Mouse (Mus musculus): ENCODE measurements at regions not wholly inside any gene's neighbourhood (a gene's known extent, or its start where the extent isn't known, plus 50 kb on each side); places are given as distances from the start of the nearest gene placed in this dataset.

DNA sequence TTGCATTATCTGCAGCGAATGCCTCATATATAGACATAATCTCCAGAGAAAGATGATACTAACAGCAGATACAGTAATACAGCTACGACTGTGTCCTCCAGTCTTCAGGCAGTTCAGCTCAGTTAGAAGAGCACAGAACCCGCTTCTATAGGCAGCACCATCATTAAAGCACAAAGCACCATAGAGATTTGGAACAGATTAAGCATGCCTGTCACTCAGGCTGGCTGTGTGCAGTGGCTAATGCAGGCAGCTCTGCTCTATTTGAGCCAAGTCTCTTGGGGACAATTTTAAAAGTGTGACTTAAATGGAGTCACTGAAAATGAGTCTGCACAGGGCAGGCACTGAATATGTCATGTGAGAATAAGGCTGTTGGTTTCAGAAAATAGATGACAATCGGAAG is 1660.7 kb upstream of the Flrt2 start:
- H3K27ac ChIP-seq: no peak overlapping the region
- DNase-seq (ENCODE audit: low spot score): no peak

DNA sequence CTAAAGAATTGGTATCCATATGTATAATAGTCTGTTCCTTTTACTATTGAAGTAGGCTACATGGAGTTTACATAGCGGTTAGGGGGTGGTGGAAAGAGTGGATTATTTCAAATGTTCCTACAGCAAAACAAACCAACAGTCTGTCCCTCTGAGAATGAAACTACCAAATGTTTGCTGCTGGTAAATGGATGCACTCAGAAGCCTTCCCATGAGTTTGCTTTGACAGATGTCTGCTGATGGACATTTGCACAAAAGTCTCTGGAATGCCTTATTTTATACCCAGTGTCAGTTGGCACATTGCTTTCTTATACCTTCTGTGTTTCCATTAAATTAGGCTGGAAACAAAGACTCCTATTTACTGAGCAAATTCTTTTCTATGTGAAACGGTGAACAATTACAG is 1644.1 kb upstream of the Flrt2 start:
- 84% methylated on average over 2 of the region's 2 CpGs for WGBS
- Histone ChIP-seq H3K27me3 (ENCODE audit: insufficient read depth, poor library complexity, severe bottlenecking) (no peaks in the 10 kb centered on the region), H3K27ac (no peak overlapping the region), H3K4me3 (no peak overlapping the region), H3K4me1 (no peaks in the 10 kb centered on the region), H3K9me3 (no peaks in the 10 kb centered on the region), H3K36me3 (no peaks in the 10 kb centered on the region)
- DNase-seq (ENCODE audit: low spot score): no peak

More for the DNA sequence above, 1660.7 kb upstream of the Flrt2 start:
- 71% methylated on average over 4 of the region's 4 CpGs for WGBS
- Histone ChIP-seq H3K9me3 (no peaks in the 10 kb centered on the region), H3K4me1 (no peaks in the 10 kb centered on the region), H3K4me3 (no peak overlapping the region), H3K36me3 (no peaks in the 10 kb centered on the region), H3K27me3 (ENCODE audit: insufficient read depth, poor library complexity, severe bottlenecking) (no peaks in the 10 kb centered on the region)

GRCm38 (mm10) chr12:94057767-94058166 is 1634.3 kb upstream of the Flrt2 start:
- H3K4me3 ChIP-seq: no peak overlapping the region
- no peaks in the 10 kb centered on the region for H3K9me3 ChIP-seq
- no peak for DNase-seq (ENCODE audit: low spot score)
- no peaks in the 10 kb centered on the region for H3K27me3 ChIP-seq (ENCODE audit: insufficient read depth, poor library complexity, severe bottlenecking)
- H3K27ac ChIP-seq: no peak overlapping the region
- H3K4me1 ChIP-seq: no peaks in the 10 kb centered on the region
- WGBS: 67% methylated on average over 2 of the region's 2 CpGs
- H3K36me3 ChIP-seq: no peaks in the 10 kb centered on the region

DNA sequence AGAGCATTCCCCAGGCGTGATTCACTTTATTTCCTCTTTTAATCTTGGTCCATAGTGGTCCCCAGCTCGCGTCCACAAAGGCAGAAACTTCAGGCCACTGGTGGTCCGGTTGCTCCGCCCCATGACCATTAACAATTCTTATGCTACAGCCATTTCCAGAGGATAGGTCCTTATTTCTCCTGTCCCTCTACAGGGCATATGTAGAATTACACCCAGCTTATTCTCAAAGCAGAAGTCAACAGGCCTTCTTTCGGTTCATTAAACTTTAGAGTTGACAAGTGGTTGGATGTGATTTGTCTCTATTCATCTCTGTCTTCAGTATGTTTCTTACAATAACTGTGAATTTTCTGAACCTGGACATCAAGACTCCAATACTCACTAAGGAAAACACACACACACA is 1632.4 kb upstream of the Flrt2 start:
- H3K27me3 ChIP-seq (ENCODE audit: insufficient read depth, poor library complexity, severe bottlenecking): no peaks in the 10 kb centered on the region
- H3K9me3 ChIP-seq: no peaks in the 10 kb centered on the region
- no peak for DNase-seq (ENCODE audit: low spot score)
- H3K4me1 ChIP-seq: no peaks in the 10 kb centered on the region
- WGBS: 80% methylated on average over 6 of the region's 6 CpGs
- H3K27ac ChIP-seq: no peak overlapping the region
- no peaks in the 10 kb centered on the region for H3K36me3 ChIP-seq
- H3K4me3 ChIP-seq: no peak overlapping the region

DNA sequence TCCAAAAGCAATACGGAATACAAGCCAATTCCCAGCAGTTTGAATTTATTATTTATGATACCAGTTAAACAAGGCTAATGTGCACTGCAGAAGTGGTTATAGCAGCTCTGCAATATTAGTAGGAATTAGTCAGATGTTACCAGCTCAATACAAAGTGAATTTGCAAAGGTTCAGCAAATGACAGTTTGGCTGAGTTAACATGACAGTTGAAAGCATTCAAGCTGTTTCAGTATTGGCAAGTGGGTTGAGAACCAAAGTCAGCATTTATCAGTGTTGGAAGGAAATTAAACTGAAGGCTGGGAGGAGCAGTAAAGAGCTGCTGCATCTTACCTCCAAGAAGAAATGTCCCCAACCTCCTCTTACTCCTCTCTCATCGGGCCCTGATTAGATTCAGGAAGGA is 1631.7 kb upstream of the Flrt2 start:
- no peaks in the 10 kb centered on the region for H3K4me1 ChIP-seq
- H3K4me3 ChIP-seq: no peak overlapping the region
- DNase-seq (ENCODE audit: low spot score): no peak
- no peak overlapping the region for H3K27ac ChIP-seq
- H3K27me3 ChIP-seq (ENCODE audit: insufficient read depth, poor library complexity, severe bottlenecking): no peaks in the 10 kb centered on the region
- H3K36me3 ChIP-seq: no peaks in the 10 kb centered on the region
- WGBS: 89% methylated on average over 2 of the region's 2 CpGs
- no peaks in the 10 kb centered on the region for H3K9me3 ChIP-seq

DNA sequence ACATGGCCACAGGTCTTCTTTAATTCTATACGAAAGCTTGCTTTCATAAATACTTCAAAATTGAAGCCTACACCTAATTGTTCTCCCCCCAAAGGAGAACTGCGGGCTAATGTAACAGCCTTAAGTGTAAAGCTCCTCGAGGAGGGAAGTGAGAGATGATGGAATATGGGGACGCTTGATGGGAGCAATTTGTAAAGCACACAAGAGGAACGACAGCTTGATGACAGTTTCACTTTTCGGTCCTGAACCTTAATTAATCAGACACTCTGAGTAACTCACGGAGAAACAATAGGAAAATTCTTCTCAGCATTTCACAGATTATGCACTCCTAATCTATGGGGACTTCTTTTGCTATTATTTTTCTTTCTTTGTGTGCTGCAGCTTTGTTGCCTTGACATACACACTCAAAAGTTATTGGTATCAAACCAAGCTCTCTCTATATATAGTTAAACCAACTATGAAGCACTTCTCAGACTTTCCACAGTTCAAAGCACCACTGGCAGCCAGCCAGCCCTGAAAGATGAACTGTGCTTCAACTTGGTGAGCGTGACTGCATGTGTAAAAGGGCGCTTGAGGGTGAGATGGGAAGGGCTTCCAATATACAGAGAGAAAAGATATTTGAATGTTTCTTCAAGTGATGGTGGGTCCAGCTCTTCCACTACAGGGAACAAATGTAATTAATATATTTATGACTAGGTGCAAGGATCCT is 1625.4 kb upstream of the Flrt2 start:
- DNase-seq (ENCODE audit: low spot score): no peak
- H3K4me3 ChIP-seq: no peak overlapping the region
- H3K27me3 ChIP-seq (ENCODE audit: insufficient read depth, poor library complexity, severe bottlenecking): no peaks in the 10 kb centered on the region
- H3K4me1 ChIP-seq: no peaks in the 10 kb centered on the region
- H3K27ac ChIP-seq: no peak overlapping the region
- no peaks in the 10 kb centered on the region for H3K36me3 ChIP-seq
- 56% methylated on average over 9 of the region's 9 CpGs for WGBS
- H3K9me3 ChIP-seq: no peaks in the 10 kb centered on the region

DNA sequence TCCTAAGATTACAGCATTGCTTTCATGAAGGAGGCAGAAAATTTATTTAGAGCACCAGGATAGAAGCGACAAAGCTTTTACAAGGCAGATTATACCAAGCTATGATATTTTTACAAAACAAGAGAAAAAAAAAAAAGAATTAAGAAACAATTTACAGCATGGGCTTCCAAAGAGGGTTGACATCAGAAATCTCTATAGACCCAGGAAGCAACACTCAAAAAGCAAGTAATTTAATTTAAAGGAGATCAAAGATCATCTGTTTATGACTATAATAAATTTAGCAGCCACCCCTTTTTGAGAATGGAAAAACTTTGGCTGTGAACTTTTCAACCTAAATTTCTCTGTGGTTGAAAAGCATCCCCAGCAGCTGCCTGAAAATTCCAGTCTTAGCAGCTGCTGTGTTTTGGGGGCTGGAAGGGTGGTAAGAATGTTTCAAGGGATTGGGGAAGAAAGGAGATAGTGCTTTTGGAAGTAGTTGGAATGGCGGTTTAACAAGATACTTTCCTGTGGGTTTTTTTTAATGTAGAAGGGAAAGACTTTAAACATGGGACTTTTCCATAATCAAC is 1621.0 kb upstream of the Flrt2 start:
- no peaks in the 10 kb centered on the region for H3K4me1 ChIP-seq
- no peaks in the 10 kb centered on the region for H3K36me3 ChIP-seq
- 80% methylated on average over 2 of the region's 2 CpGs for WGBS
- no peak overlapping the region for H3K27ac ChIP-seq
- no peak overlapping the region for H3K4me3 ChIP-seq
- no peaks in the 10 kb centered on the region for H3K9me3 ChIP-seq
- DNase-seq (ENCODE audit: low spot score): no peak
- H3K27me3 ChIP-seq (ENCODE audit: insufficient read depth, poor library complexity, severe bottlenecking): no peaks in the 10 kb centered on the region

GRCm38 (mm10) chr12:94105582-94106162 is 1586.4 kb upstream of the Flrt2 start:
- no peaks in the 10 kb centered on the region for H3K4me1 ChIP-seq
- no peaks in the 10 kb centered on the region for H3K36me3 ChIP-seq
- no peaks in the 10 kb centered on the region for H3K9me3 ChIP-seq
- WGBS: 46% methylated on average over 1 of the region's 1 CpGs
- no peaks in the 10 kb centered on the region for H3K27me3 ChIP-seq (ENCODE audit: insufficient read depth, poor library complexity, severe bottlenecking)
- DNase-seq (ENCODE audit: low spot score): no peak
- H3K4me3 ChIP-seq: no peak overlapping the region
- no peak overlapping the region for H3K27ac ChIP-seq

- Histone ChIP-seq H3K27me3 (ENCODE audit: insufficient read depth, poor library complexity, severe bottlenecking) (no peaks in the 10 kb centered on the region), H3K9me3 (no peaks in the 10 kb centered on the region), H3K27ac (no peak overlapping the region), H3K4me1 (no peaks in the 10 kb centered on the region; the same call in 1 of the 2 replicates), H3K4me3 (no peak overlapping the region), H3K36me3 (no peaks in the 10 kb centered on the region)
- DNase-seq (ENCODE audit: low spot score): no peak
- WGBS: 51% methylated on average over 5 of the region's 5 CpGs
Measured at GRCm38 (mm10) chr12:94150143-94150542, 1541.9 kb upstream of the Flrt2 start.

DNA sequence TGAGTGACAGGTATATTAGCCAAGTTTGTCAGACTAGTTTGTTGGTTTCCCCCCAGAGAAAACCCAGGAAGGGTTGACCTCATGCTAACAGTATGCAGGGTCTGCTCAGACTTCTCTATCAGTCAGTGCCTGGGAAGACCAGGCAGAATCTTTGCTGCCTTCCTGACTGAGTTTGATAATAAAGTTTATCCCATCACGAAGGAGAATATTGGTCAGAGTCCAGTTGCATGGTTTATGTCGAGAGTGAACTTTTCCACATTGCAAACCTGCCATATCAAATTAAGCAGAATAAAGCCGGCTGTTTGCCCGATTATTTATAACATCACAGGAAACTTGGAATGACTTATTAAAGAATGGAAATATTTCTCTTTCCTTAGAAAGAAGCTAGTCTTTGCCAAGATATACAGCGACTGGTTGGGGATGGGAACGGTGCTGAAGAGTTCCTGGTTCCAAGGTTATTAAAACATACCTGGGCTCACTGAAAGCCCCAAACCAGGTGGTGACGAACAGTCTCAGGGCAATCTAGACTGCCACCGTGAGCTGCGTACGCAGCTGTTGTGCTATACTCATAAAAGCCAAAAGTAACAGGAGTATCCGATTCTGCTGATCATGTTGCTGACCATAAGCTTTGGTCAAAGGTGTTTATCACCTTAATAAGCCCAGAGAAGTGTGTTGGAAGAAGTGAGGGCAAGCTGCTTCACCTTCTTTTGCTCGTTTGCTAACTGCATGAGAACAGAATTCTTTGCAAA is 1536.7 kb upstream of the Flrt2 start:
- Histone ChIP-seq H3K4me3 (no peak overlapping the region), H3K9me3 (no peaks in the 10 kb centered on the region), H3K27ac (peak overlapping the region; percentile 19; the same call in 1 of the 2 replicates), H3K27me3 (ENCODE audit: insufficient read depth, poor library complexity, severe bottlenecking) (no peaks in the 10 kb centered on the region), H3K36me3 (no peaks in the 10 kb centered on the region), H3K4me1 (no peaks in the 10 kb centered on the region)
- no peak for DNase-seq (ENCODE audit: low spot score)
- 72% methylated on average over 12 of the region's 12 CpGs for WGBS

- no peaks in the 10 kb centered on the region for H3K4me1 ChIP-seq
- no peak overlapping the region for H3K27ac ChIP-seq
- no peak overlapping the region for H3K4me3 ChIP-seq
- no peak for DNase-seq (ENCODE audit: low spot score)
- no peaks in the 10 kb centered on the region for H3K9me3 ChIP-seq
- H3K27me3 ChIP-seq (ENCODE audit: insufficient read depth, poor library complexity, severe bottlenecking): no peaks in the 10 kb centered on the region
- 66% methylated on average over 1 of the region's 1 CpGs for WGBS
- no peaks in the 10 kb centered on the region for H3K36me3 ChIP-seq
Measured at GRCm38 (mm10) chr12:94182358-94182757, 1509.7 kb upstream of the Flrt2 start.

DNA sequence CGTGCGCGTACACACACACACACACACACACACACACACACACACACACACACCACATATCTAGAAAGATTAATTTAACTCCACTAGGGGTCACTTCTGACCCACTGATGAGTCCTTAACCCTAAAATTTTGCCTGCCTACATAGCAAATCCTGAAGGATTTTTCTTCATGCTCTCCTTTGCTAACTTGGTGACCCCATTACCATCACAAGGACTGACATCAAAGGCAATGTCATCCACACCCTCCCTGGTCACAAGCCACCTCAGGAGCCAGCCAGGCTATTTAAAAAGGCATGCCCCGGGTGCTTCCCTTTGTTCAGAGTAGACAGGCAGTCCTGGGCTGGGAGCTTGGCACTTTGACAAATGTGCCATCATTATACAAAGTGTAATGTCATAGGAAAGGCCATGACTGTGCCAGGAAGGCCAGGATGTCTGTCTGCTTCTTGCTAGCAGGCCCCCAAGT is 1501.4 kb upstream of the Flrt2 start:
- Histone ChIP-seq H3K27ac (0 out of 2 replicates have a peak overlapping the region, but pooled peaks have one; percentile 36), H3K27me3 (ENCODE audit: insufficient read depth, poor library complexity, severe bottlenecking) (no peaks in the 10 kb centered on the region), H3K36me3 (no peaks in the 10 kb centered on the region), H3K4me1 (peaks cover 5% of the 10 kb centered on the region; the same call in 1 of the 2 replicates), H3K9me3 (no peaks in the 10 kb centered on the region), H3K4me3 (no peak overlapping the region)
- peak; percentile 75 for DNase-seq (ENCODE audit: low spot score)
- WGBS: 76% methylated on average over 4 of the region's 4 CpGs

DNA sequence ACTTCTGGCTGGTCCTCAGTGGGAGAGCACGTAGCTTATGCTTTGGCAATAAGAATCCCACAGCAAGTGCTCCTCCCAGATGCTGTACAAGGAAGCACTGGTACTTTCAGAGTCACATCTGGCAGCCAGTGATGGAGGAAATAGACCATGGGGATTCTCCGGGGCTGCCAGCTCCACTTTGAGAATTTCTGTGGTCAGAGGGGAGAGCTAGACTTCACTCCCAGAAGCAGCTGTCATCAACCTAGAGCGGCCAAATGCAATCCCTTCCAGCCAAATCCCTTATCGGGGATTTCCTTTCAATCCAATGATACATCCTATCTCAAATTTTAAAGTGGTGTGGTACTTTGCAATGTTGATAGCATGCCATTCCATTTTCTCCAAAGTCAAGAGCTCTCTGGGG is 1474.1 kb upstream of the Flrt2 start:
- 63% methylated on average over 4 of the region's 4 CpGs for WGBS
- Histone ChIP-seq H3K4me3 (no peak overlapping the region), H3K27ac (no peak overlapping the region), H3K36me3 (no peaks in the 10 kb centered on the region), H3K4me1 (no peaks in the 10 kb centered on the region), H3K27me3 (ENCODE audit: insufficient read depth, poor library complexity, severe bottlenecking) (no peaks in the 10 kb centered on the region), H3K9me3 (no peaks in the 10 kb centered on the region)
- DNase-seq (ENCODE audit: low spot score): no peak
